Mouse (Mus musculus): ENCODE measurements around the gene Noct.
A peak's percentile ranks its signal among the peaks of the same experiment; 100 is the strongest.

The Noct gene

DNA sequence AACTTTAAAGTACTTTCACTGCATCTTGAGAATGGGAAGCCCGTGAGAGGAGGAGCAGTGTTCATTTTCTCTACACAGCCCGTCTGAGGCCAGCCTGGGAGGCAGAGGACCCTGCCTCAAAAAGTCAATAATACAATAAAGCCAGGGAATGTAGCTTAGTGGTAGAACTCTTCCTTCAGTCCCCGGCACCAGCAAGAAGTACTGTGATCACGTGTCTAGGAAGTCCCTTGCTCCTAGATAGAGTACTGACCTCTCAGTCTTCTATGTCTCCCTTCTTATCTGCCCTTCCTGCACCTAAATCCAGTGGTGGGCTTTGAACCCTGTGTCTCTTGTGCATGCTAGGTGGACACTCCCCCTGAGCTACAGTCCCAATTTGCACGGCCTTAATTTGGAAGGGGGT, 6.6 kb downstream of the Noct start:
- no peak for DNase-seq (ENCODE audit: low spot score)

DNA sequence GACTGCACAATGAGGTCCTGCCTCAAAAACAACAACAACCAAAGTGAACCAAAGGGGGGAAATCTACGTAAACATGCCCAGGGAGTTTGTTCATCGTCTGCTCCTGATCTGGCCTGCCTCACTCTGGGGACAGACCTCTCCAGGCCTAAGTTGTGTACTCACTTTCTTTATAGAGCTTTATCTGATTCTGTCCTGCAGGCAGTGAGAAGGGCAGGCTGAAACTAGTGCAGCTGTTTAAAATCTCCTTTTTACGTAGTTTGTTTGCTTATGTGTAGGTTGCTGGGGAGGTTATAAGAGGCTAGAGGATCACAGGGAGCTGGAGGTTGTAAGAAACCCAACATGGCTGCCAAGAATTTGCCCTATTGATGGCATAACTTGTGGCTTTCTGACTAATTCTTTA, 7.3 kb downstream of the Noct start:
- no peak for DNase-seq (ENCODE audit: low spot score)

DNA sequence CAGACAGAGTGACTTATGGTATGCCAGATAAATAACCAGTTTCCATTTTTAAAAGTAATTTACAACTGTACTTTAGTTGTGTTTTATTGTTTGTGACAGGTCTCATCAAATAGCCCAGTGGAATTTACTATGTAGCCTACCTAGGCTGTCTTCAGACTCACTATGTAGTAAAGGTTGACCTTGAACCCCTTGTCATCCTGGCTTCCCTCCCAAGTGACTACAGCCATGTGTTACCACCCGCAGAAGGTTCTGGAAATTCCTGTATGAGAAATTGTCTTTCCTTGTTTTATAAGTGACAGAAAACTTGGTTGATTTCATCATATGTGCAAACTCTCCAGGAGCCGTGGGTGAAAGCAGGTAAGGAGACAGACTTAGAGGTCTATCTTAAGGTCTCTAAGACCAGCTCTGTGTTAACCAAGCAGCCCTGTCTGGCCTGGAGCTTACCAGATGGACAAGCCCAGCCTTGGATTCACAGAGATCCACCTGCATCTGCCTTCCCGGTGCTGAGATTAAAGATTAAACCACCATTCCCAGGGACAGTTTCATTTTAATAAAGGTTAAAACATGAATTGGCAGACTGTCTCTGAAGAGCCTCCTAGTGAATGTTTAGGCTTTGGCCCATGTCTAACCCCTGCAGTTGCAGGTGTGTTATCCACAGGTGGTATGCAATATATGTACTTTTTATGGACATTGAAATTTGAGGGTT, 8.1 kb downstream of the Noct start:
- no peak for DNase-seq (ENCODE audit: low spot score)

DNA sequence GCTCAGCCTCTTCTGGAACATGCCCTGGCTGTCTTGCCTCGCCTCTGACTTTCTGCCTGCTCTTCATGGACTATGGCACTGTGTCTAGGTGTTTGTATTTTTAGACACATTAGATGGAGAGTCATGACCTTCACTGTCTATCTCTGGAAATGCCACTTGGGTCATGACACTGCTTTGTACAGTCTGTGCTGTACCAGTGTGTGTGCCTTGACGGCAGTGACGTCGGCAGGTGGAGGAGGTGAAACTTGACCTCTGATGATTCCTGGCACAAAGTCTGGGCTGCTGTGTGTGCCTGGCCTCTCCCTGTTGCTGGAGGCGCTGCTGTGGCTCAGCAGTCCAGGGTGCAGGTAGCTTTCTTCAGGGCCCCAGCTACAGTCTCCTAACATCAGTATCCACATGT, 9.2 kb downstream of the Noct start:
- no peak for DNase-seq (ENCODE audit: low spot score)

DNA sequence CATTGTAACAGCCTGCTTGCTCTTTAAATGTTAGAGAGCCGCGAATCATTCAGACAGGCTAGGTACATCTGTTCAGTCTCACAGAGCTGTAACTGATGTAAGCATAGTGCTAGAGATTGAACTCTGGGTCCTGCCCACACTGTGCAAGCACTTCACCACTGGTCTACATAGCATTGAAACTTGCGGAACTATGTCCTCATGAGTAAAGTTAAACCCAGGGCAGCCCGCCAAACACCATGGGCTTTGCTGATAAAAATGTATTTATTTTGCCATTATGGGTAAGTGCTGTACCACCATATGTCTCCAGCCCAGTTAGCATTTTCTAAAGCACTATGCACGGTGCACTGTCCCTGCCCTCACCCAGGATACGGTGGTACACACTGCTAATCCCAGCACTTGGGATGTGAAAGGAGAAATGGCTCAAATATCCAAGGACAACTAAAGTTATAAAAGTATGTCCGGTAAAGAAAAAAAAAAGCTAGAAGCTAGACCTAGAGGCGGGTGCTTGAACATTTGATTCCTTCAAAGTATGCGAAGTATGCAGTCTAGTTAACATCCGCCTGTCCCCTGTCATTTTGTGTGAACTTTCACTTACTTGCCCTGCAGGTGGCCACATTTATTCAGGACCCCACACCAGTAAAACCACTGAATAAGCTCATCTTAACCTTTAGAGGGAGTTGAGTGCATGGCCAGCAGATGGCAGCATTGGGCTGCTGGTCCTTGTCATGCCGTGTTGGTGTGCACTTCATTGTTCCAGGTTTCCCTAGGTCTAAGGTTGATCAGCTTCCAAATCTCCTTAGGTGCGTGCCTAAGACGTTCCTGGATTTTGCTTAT, 9.9 kb downstream of the Noct start:
- peak; percentile 94 for DNase-seq (ENCODE audit: low spot score)

DNA sequence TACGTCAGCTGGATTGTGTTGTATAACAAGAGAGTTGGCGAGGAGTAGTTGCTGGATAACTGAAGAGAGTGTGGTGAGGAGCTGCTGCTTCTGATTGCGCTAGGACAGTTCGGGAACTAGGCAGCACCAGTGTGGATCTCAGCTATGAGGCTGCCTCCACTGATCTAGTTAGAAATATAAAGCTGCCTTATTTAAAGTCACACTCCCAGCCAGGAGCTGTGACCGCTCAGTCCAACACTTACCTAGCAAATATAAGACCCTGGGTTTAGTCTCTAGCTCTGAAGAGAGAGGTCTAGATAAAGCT, 10.5 kb downstream of the Noct start:
- DNase-seq (ENCODE audit: low spot score): no peak

DNA sequence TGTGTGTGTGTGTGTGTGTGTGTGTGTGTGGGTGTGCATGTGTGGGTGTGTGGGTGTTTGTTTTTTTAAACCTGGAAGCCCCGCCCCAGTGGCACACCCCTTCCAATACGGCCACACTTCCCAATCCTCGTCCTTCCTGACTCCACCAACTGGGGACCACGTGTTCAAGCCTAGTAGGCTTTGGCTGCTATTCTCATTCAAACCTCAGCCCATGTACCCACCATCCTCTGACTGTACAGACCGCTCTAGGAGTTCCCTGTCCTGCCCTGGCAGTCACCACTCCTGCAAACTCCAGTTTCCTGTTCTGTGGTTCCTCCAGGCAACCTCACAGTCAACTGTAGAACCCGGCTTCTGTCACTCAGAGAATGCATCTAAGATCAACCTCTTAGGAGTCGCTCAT, 14.3 kb downstream of the Noct start:
- no peak for DNase-seq (ENCODE audit: low spot score)

DNA sequence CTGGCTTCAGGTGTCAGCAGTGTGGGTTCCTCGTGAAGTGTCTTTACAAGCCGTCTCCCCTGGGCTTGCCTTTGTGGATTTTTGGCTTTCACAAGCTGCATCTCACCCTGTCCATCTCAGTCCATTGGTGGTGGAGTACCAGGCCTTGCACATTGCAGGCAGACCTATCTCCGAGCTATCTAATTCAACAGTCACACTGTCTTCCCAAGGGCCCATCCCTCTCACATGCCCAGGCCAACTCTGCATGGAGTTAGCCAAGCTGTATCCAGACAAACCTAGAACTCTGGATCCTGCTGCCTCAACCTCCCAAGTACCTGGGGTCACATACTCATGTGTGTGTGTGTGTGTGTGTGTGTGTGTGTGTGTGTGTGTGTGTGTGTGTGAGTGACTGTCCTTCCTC, 15.3 kb downstream of the Noct start:
- peak; percentile 76 for DNase-seq (ENCODE audit: low spot score)

DNA sequence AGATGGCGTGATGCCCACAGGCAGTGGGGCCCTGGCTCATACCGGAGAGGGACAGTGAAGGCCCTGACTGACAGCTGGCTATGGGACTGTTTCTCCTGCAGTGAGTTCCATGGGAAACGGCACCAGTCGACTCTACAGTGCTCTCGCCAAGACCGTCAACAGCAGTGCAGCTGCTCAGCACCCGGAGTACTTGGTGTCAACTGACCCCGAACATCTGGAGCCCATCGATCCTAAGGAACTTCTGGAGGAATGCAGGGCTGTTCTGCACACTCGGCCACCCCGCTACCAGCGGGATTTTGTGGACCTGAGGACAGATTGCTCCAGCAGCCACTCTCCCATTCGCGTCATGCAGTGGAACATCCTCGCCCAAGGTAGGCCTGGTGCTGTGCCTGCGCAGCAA, 23.5 kb downstream of the Noct start:
- DNase-seq (ENCODE audit: low spot score): peak; percentile 55

DNA sequence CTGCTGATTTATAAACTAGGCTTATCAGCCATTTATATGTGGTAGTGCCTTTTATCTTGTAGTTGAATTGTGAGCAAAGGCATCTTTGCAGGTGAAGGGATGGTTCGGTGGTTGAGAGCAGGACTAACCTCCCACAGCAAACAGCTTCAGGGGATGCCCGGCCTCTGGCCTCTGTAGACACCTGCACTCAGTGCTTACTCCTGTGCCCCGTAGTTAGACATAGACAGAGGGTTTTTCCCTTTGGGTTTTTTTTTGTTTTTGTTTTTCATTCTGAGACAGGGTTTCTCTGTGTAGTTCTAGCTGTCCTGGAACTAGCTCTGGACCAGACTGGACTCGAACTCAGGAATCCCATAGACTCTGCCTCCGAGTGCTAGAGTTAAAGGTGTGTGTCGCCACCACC, 24.4 kb downstream of the Noct start:
- DNase-seq (ENCODE audit: low spot score): peak; percentile 32

DNA sequence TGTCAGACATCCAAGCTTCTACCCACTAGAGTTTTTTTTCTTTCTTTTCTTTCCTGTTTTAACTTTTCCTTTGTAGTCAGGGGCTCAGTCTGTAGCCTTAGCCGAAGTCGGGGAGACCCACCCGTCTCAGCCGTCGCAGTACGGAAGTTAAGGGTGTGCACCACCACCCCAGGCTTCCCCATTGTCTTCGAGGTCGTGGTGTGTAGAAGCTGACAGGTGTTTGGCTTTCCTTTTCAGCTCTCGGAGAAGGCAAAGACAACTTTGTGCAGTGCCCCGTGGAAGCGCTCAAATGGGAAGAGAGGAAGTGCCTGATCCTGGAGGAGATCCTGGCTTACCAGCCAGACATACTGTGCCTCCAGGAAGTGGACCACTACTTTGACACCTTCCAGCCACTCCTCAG, 25.2 kb downstream of the Noct start:
- no peak for DNase-seq (ENCODE audit: low spot score)

DNA sequence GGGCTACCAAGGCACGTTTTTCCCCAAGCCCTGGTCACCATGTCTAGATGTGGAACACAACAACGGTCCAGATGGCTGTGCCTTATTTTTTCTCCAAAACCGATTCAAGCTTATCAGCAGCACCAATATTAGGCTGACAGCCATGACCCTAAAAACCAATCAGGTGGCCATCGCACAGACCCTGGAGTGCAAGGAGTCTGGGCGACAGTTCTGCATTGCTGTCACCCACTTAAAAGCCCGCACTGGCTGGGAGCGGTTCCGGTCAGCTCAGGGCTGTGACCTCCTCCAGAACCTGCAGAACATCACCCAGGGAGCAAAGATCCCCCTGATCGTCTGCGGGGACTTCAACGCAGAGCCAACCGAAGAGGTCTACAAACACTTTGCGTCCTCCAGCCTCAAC, 25.6 kb downstream of the Noct start:
- no peak for DNase-seq (ENCODE audit: low spot score)

DNA sequence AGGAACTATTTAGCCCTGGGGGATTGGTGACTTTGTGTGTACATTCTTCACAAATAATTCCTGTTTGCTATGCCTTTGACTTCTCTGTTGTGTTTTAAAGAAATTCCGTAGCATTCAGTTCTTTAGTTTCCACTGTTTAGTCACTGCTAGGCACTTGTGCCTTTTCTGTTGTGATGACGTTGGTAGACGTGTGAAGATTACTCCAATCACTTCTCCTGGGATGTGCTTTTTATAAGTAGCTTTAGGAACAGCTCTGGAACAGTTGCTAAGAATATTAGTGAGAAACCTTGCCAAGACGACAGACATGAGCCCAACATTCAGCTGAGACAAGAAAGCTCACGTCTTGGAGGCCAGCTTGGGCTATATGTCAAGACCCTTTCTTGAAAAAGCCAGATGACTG, 26.8 kb downstream of the Noct start:
- no peak for DNase-seq (ENCODE audit: low spot score)

DNA sequence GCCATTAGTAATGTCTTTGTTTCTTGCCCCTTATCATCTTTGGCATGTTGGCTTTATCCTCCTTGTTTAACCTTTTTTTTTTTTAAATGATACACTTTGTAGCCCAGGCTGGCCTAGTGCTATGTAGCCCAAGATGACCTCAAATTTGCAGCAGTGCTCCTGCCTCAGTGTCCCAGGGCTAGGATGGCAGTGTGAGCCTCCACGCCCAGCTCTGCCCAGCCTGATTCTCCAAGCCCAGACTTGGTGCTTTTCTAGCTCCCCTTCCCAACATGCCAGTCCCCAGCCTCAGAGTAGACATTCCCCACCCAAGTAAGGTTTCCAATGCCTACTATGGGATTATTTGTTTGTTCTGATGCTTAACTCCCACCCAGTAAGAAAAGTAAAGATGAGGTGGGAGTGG, 28.0 kb downstream of the Noct start:
- DNase-seq (ENCODE audit: low spot score): no peak

DNA sequence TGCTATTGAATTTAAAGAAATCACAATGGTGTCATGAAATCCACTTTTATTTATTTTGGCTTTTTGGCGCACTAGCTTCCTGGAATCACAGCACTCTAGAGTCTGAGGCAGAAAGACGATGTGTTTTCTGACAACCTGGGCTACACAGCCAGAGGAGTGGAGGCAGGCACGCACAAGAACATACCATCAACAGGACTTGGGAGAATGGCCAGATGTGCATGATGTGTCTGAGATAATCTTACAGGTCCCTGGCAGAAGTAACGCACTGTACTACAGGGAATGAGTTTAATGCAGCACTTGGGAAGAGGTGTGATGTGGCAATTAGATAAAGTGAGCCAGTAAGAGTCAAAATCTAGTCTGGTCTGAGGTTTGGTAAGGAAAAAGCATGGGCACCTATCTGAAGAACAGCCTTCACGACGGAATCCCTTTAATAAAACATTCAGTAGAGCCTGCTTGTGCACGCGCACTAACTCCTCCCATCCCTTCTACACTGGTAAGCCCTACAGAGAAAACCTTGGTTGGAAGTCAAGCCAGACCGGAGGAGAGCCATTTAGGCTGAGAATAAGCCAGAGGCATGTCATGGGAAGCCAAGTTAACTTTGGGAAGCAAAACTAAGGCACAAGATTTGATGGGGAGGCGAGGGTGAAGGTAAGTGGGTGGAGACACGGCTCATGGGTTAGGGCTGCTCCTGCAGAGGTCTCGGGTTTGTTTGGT, 28.6 kb downstream of the Noct start:
- DNase-seq (ENCODE audit: low spot score): peak; percentile 58

DNA sequence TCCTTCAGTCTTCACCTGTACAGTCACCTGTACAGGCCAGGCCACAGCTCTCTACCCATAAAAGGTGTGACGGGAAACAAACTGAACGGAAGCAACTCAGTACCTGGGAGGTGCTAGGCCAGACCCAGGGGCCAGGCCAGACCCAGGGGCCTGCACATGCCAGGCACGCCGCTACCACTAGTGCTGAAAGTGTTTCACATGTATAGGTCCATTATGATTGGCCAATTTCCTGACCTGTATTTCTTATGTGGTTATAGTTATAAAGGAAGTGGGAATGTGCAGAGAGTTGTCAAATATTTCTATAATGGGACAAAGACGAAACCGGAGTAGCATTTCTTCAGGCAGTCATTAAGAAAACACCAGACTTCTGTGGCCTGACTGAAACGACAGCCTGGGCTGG, 30.5 kb downstream of the Noct start:
- no peak for DNase-seq (ENCODE audit: low spot score)

DNA sequence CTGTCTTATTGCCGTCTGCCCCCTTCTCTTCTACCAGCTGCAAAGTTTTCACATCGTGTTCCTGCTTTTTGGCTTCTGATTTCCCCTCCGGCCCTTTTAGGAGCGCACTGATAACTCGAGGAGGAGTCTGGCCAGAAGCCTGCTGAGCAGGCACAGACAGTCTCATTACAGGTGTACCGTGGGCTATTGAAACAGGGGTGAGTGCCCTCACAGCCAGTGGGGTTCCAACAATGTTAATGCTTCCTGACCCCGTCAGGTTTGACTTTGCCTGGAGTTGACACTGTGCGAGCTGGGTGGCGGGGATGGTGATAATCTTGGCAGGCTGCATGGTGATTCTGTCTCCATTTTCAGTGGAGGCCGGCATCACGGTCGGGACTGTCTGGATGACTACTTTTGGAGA, 32.2 kb downstream of the Noct start:
- DNase-seq (ENCODE audit: low spot score): no peak

DNA sequence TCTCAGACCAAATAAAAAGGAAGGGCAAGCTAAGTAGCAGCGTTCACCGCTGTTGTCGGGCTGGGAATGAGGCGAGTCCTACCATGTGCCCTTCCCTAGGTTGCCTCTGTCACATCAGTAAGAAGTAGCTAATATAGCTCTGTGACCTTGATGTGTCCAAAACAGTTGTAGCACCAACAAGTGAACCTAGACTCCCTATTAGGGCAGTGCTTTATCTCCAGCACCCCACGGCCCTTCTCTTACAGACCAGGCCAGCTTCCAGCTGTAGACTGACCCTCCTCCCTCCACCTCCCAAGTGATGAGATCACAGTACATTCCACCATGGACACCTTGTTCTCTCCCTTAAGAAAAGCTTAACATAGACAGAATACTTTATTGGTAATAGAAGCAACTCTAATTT, 33.8 kb downstream of the Noct start:
- no peak for DNase-seq (ENCODE audit: low spot score)

DNA sequence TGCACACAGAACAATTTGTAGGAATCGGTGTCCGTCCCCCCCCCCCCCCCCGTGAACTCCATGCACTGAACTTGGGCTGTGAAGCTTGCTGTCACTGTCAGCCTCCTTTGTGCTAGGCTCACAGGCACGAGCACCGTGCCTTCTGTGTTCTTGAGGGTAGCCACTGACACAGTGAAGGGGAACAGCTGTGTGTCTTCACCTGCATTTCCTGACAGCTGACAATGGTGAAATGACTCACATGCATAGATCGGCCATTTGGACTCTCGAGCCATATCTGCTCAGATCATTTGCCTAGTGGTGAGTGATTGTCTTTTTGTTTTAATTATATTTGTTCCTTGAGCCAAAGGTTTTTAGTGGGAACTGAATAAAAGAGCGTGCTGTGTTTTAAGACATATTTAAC, 38.7 kb downstream of the Noct start:
- no peak for DNase-seq (ENCODE audit: low spot score)

DNA sequence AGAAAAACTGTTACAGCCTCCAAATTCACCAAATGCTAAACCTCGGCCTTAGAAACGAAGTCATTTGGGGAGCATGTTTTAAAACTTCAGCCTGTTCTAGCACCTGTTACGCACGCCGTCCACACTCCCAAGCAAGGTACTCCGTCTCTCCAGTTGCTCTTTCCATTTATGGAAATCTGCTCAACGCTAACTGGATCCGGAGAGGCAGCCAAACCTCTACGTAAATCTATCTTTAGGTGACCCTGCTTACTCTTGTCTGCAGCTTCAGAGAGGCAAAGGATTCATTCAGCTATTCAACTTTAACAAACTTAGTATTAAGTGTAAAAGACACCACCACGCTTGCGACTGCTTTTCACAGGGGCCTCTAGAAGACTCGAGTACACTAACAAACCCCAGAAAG, 44.2 kb downstream of the Noct start:
- no peak for DNase-seq (ENCODE audit: low spot score)

DNA sequence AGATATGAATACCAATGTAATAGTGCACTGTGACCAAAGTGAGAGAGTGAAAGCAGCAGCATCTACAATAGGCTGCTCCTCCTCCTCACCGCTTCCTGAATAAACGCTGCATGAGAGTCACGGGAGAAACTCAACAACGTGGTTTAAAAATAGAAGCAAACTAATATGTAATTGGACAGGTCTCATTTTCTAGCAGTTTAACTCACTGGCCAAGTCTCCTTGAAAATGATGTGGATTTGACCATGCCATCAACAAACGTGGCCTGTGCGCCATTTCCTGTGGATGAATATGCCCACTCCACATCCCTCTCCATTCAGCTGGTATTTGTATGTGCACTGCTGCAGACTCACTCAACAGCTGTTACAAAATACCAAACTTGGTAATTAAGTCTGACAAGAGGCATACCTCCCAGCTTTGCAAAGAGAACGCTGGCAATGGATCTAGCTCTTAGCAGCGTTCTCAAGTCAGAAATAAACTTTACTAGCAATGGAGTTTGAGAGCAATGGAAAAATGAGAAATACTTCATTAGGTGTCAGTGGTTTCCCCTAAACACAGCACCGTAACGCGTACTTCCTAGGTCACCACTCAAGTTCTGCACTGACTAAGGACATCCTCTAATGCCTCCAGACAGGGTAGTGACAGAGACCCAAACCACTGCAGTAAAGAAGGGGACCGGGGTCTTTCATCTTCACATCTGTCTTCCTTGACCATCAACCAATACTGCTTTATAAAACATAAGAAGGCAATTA, 46.0 kb downstream of the Noct start:
- no peak for DNase-seq (ENCODE audit: low spot score)

DNA sequence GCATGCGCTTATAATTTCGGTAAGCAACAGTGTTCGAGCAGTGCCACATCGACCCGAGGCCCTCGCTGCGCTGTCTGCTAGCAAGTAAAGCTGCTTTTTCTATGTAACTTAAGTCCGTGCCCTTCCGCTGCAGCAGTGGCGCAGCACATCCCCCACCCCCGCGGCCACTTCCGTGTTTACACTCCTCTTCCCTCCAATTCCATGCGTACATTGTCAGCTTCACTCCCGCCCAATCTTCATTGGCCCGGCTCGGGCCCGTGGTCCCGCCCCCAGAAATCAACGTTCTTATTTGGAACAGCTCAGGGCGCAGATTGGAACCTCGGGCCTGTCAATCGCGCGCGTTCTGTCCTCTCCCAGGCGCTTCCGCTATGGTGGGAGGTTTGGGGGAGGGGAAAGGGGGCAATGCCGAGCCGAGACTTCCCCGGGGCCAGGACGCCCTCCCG, 51.7 kb downstream of the Noct start:
- peak; percentile 99 for DNase-seq (ENCODE audit: low spot score)
